Mouse (Mus musculus) heart, embryonic 14.5 days (tissue): Measurements from ENCODE around the gene Ssh2. TPM values are rescaled to one million over a fixed set of nuclear protein-coding genes. Genes with fewer than 3 reads are reported as not detected.

Experiments used
- ATAC-seq: fragments of 200-750 bp; cut with Nextera tagmentation; 2 replicates; pipeline ENCODE4 v1.8.0; 2017; ENCODE audit warnings: low read depth, moderate TSS enrichment; ENCODE audit not compliant: insufficient number of reproducible peaks, insufficient read depth, low FRiP score
- H3K27ac ChIP-seq, 2 experiments: fragments of 200-500 bp in 1 of 2; fragments of 300-500 bp in 1 of 2; sonication (generic) in 1 of 2; replicated peaks in 1 of 2; 2 replicates each; pipeline ENCODE4 v1.5.1; 2012 to 2014; ENCODE audit warnings: low read depth in 2 of 2, low read length in 2 of 2, control low read depth in 1 of 2, mild to moderate bottlenecking in 1 of 2, mixed read lengths in 1 of 2; ENCODE audit not compliant: control insufficient read depth in 1 of 2, insufficient read depth in 1 of 2
- H3K27me3 ChIP-seq: fragments of 300-500 bp; sonication (generic); 2 replicates; pipeline ENCODE4 v1.6.1; 2014; ENCODE audit warnings: mild to moderate bottlenecking, low read length, control low read depth; ENCODE audit not compliant: control insufficient read depth, insufficient read depth
- H3K36me3 ChIP-seq: fragments of 300-500 bp; sonication (generic); 2 replicates; pipeline ENCODE4 v1.6.1; 2014; ENCODE audit warnings: mild to moderate bottlenecking, control low read depth, low read length, mixed read lengths; ENCODE audit not compliant: control insufficient read depth, insufficient read depth
- H3K4me1 ChIP-seq, 2 experiments: fragments of 200-500 bp in 1 of 2; fragments of 300-500 bp in 1 of 2; sonication (generic) in 1 of 2; 2 replicates each; pipeline ENCODE4 v1.6.1; 2012 to 2014; ENCODE audit warnings: low read length in 2 of 2, control low read depth in 1 of 2, mixed read lengths in 1 of 2; ENCODE audit not compliant: control insufficient read depth in 2 of 2, insufficient read depth in 2 of 2
- H3K4me2 ChIP-seq: fragments of 300-500 bp; sonication (generic); 2 replicates; pipeline ENCODE4 v1.6.1; 2014; ENCODE audit warnings: mild to moderate bottlenecking, low read length
- H3K4me3 ChIP-seq, 2 experiments: fragments of 200-500 bp in 1 of 2; fragments of 300-500 bp in 1 of 2; sonication (generic) in 1 of 2; 2 replicates each; pipeline ENCODE4 v1.5.1; 2012 to 2014; ENCODE audit warnings: low read length in 2 of 2, mild to moderate bottlenecking in 2 of 2, control low read depth in 1 of 2, low read depth in 1 of 2, moderate library complexity in 1 of 2; ENCODE audit not compliant: control insufficient read depth in 1 of 2, insufficient read depth in 1 of 2
- H3K9ac ChIP-seq: fragments of 300-500 bp; sonication (generic); 2 replicates; pipeline ENCODE4 v1.6.1; 2014; ENCODE audit warnings: mild to moderate bottlenecking, low read length
- H3K9me3 ChIP-seq: fragments of 300-500 bp; sonication (generic); 2 replicates; pipeline ENCODE4 v1.6.1; 2016; ENCODE audit warnings: low read length, control low read depth; ENCODE audit not compliant: control insufficient read depth
- WGBS: fragments of 180-500 bp; shearing (Covaris S2); extraction: QIAGEN DNeasy Blood & Tissue Kit; methylation state at CpG from one replicate; pipeline ENCODE4 v1.1.7; 2014; 5-methylcytosine and 5-hydroxymethylcytosine counted together
- polyA plus RNA-seq: library from polyadenylated mRNA; unstranded; fragments of >200 nt; fragmentation: Nextera tagmentation; extraction: Ambion mirVana; gene quantifications from 2 replicates; pipeline ENCODE4 v1.2.1, GENCODE M21; 2014

The Ssh2 gene
- polyA plus RNA-seq, 1 experiment from 2014 or later, result 31.4 TPM

GRCm38 (mm10) chr11:77182616-77183015, 33.5 kb upstream of the Ssh2 start:
- no peaks in the 10 kb centered on the region for H3K36me3 ChIP-seq
- no peaks in the 10 kb centered on the region for H3K27me3 ChIP-seq
- no peak overlapping the region for H3K9ac ChIP-seq
- no peak overlapping the region for H3K27ac ChIP-seq
- WGBS, result 36% methylated on average over 2 of the region's 2 CpGs
- no peak for ATAC-seq
- no peak overlapping the region for H3K4me3 ChIP-seq
- H3K4me1 ChIP-seq, result peaks cover 0 to 4% of the 10 kb centered on the region in 2 experiments; a peak in 1 of 4 replicates
- no peaks in the 10 kb centered on the region for H3K9me3 ChIP-seq
- H3K4me2 ChIP-seq, result no peak overlapping the region

GRCm38 (mm10) chr11:77184926-77185325, 31.2 kb upstream of the Ssh2 start:
- Histone ChIP-seq H3K9ac (no peak overlapping the region), H3K9me3 (no peaks in the 10 kb centered on the region), H3K4me1 (peaks cover 0 to under 1% of the 10 kb centered on the region in 2 experiments; a peak in 1 of 4 replicates), H3K27ac (no peak overlapping the region), H3K27me3 (no peaks in the 10 kb centered on the region), H3K36me3 (no peaks in the 10 kb centered on the region), H3K4me3 (no peak overlapping the region), H3K4me2 (no peak overlapping the region)
- 67% methylated on average over 2 of the region's 2 CpGs for WGBS
- ATAC-seq, result no peak

GRCm38 (mm10) chr11:77188868-77189267, 27.2 kb upstream of the Ssh2 start, which contains the start of gene Efcab5:
Efcab5 (minus strand) TSS chr11:77188968.
- ATAC-seq, result no peak
- WGBS, result 79% methylated on average over 6 of the region's 6 CpGs
- Histone ChIP-seq H3K4me1 (peaks cover 2 to 3% of the 10 kb centered on the region in 2 experiments; a peak in 2 of 4 replicates), H3K27ac (no peak within 1 kb of the TSS), H3K27me3 (no peaks in the 10 kb centered on the region), H3K4me2 (no peak within 1 kb of the TSS), H3K9me3 (no peaks in the 10 kb centered on the region), H3K4me3 (no peak within 1 kb of the TSS), H3K9ac (no peak within 1 kb of the TSS), H3K36me3 (no peaks in the 10 kb centered on the region)

- Histone ChIP-seq H3K4me2 (no peak overlapping the region), H3K36me3 (no peaks in the 10 kb centered on the region), H3K4me3 (no peak overlapping the region), H3K9me3 (no peaks in the 10 kb centered on the region), H3K4me1 (peaks cover 7 to 30% of the 10 kb centered on the region in 2 experiments), H3K27ac (no peak overlapping the region), H3K27me3 (no peaks in the 10 kb centered on the region), H3K9ac (no peak overlapping the region)
- ATAC-seq, result no peak
- WGBS, result 64% methylated on average over 5 of the region's 5 CpGs
Observed at GRCm38 (mm10) chr11:77193410-77193809, 22.7 kb upstream of the Ssh2 start.

GRCm38 (mm10) chr11:77193941-77194553, 22.0 kb upstream of the Ssh2 start:
- H3K4me1 ChIP-seq, result peaks cover 7 to 30% of the 10 kb centered on the region in 2 experiments
- WGBS, result 46% methylated on average over 6 of the region's 6 CpGs
- no peak overlapping the region for H3K9ac ChIP-seq
- H3K36me3 ChIP-seq, result no peaks in the 10 kb centered on the region
- H3K9me3 ChIP-seq, result no peaks in the 10 kb centered on the region
- 0 out of 4 replicates have a peak overlapping the region, but pooled peaks have one; percentile 2 to 19 for H3K27ac ChIP-seq
- no peak overlapping the region; the same call in 1 of the 2 replicates for H3K4me2 ChIP-seq
- no peaks in the 10 kb centered on the region for H3K27me3 ChIP-seq
- H3K4me3 ChIP-seq, result no peak overlapping the region
- no peak for ATAC-seq

- WGBS, result 60% methylated on average over 1 of the region's 1 CpGs
- Histone ChIP-seq H3K9ac (no peak overlapping the region), H3K36me3 (no peaks in the 10 kb centered on the region), H3K4me3 (no peak overlapping the region), H3K4me1 (peaks cover 7 to 30% of the 10 kb centered on the region in 2 experiments), H3K27ac (peak overlapping the region in 1 of 2 experiments; percentile 77; a peak in 2 of 4 replicates), H3K9me3 (no peaks in the 10 kb centered on the region), H3K27me3 (no peaks in the 10 kb centered on the region), H3K4me2 (no peak overlapping the region)
- ATAC-seq, result no peak
Observed at GRCm38 (mm10) chr11:77194762-77195161, 21.3 kb upstream of the Ssh2 start.

GRCm38 (mm10) chr11:77195360-77196109, 20.6 kb upstream of the Ssh2 start:
- ATAC-seq, result no peak
- WGBS, result 40% methylated on average over 11 of the region's 11 CpGs
- Histone ChIP-seq H3K9me3 (no peaks in the 10 kb centered on the region), H3K9ac (no peak overlapping the region), H3K36me3 (no peaks in the 10 kb centered on the region), H3K27ac (peak overlapping the region; percentile 30 to 77; a peak in 3 of 4 replicates), H3K4me1 (peaks cover 7 to 30% of the 10 kb centered on the region in 2 experiments), H3K27me3 (no peaks in the 10 kb centered on the region), H3K4me3 (no peak overlapping the region), H3K4me2 (peak overlapping the region; percentile 36)
